ENCODE assay signal across 19 mouse cellular contexts in the genomic region with DNA sequence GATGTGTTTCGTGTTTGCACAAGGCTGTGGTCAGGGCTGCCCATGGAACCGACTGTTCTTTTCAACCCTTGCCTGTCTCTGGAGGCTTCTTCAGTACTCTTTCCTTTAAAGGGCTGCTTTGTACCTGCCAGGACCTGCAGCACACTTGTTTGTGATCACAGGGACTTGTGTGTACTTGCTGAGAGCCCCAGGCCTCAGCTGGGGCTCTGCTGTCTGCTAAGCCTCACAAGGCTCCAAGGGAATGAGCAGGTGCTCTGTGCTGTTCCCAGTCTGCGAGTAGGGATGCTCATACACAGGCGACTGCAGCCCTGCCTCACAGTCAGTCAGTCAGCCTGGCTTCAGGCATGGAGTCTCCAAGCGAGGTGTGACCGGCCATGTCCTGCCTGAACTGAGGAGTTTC. TPM values are rescaled to one million over a fixed set of nuclear protein-coding genes. Genes with fewer than 3 reads are reported as not detected.
DNase-seq lines count a peak whose midpoint lies in the region; ATAC-seq and TF ChIP-seq lines count a peak whose summit lies in the region.
"Had no signal": no experiment of that assay in that cellular context is flagged by ENCODE, and none has a peak within 500 bp of the region (broad histone marks: within the 10 kb centered on the region; RNA-seq: fewer than 3 reads in every experiment).

No protein-coding gene starts in this region.

- H3K27ac ChIP-seq in layer of hippocampus, adult 2 months: 0 out of 2 replicates have a peak overlapping the region, but pooled peaks have one; percentile 3
- no peak overlapping the region for H3K27ac ChIP-seq in embryonic facial prominence, embryonic 11.5 days (replicated peaks; ENCODE audit: low read depth, low read length)
- 0 out of 2 replicates have a peak overlapping the region, but pooled peaks have one; percentile 5 for H3K27ac ChIP-seq in embryonic facial prominence, embryonic 15.5 days (replicated peaks)
- no peak overlapping the region for H3K27ac ChIP-seq in stomach, embryonic 16.5 days (ENCODE audit: low read length)
- H3K27ac ChIP-seq in liver, embryonic 12.5 days: no peak overlapping the region
- H3K27ac ChIP-seq: forebrain, embryonic 15.5 days; heart, adult 2 months; hindbrain, embryonic 15.5 days had no signal

- 88% methylated on average over 6 of the region's 6 CpGs for WGBS in embryonic facial prominence, embryonic 11.5 days
- WGBS in embryonic facial prominence, embryonic 15.5 days: 78% methylated on average over 6 of the region's 6 CpGs
- 73% methylated on average over 6 of the region's 6 CpGs for WGBS in stomach, embryonic 16.5 days
- WGBS in liver, embryonic 12.5 days (ENCODE audit: insufficient replicate concordance): 67% methylated on average over 6 of the region's 6 CpGs

- H3K36me3 ChIP-seq in embryonic facial prominence, embryonic 11.5 days (replicated peaks; ENCODE audit: control insufficient read depth, insufficient read depth, low read depth, low read length): no peaks in the 10 kb centered on the region
- H3K36me3 ChIP-seq in embryonic facial prominence, embryonic 15.5 days: peaks cover 35% of the 10 kb centered on the region
- H3K36me3 ChIP-seq in stomach, embryonic 16.5 days (ENCODE audit: control insufficient read depth, insufficient read depth, low read length): no peaks in the 10 kb centered on the region
- peaks cover 6% of the 10 kb centered on the region; the same call in 1 of the 2 replicates for H3K36me3 ChIP-seq in liver, embryonic 12.5 days
- H3K36me3 ChIP-seq: forebrain, embryonic 15.5 days; hindbrain, embryonic 15.5 days had no signal

- no peaks in the 10 kb centered on the region for H3K27me3 ChIP-seq in embryonic facial prominence, embryonic 11.5 days (ENCODE audit: control insufficient read depth, insufficient read depth, low read length)
- H3K27me3 ChIP-seq in embryonic facial prominence, embryonic 15.5 days: no peaks in the 10 kb centered on the region
- H3K27me3 ChIP-seq in stomach, embryonic 16.5 days (ENCODE audit: control insufficient read depth, insufficient read depth, low read length): no peaks in the 10 kb centered on the region
- H3K27me3 ChIP-seq in liver, embryonic 12.5 days (replicated peaks): no peaks in the 10 kb centered on the region
- H3K27me3 ChIP-seq: CH12.LX; forebrain, embryonic 15.5 days; heart, embryonic 12.5 days; hindbrain, embryonic 15.5 days; Patski had no signal

- H3K4me1 ChIP-seq in embryonic facial prominence, embryonic 11.5 days (ENCODE audit: control insufficient read depth, insufficient read depth, low read length): no peaks in the 10 kb centered on the region
- H3K4me1 ChIP-seq in embryonic facial prominence, embryonic 15.5 days: no peaks in the 10 kb centered on the region
- no peaks in the 10 kb centered on the region for H3K4me1 ChIP-seq in stomach, embryonic 16.5 days (ENCODE audit: control insufficient read depth, insufficient read depth, low read length)
- H3K4me1 ChIP-seq in liver, embryonic 12.5 days: no peaks in the 10 kb centered on the region

- ATAC-seq in embryonic facial prominence, embryonic 11.5 days (replicated peaks; ENCODE audit: insufficient number of reproducible peaks, low FRiP score, low TSS enrichment, low read depth): no peak
- peak; percentile 58; the same call in 1 of the 2 replicates for ATAC-seq in embryonic facial prominence, embryonic 15.5 days (ENCODE audit: insufficient number of reproducible peaks, low FRiP score, low TSS enrichment, low read depth)
- ATAC-seq in stomach, embryonic 16.5 days (ENCODE audit: insufficient read depth, low FRiP score): peak; percentile 22; the same call in 1 of the 2 replicates
- ATAC-seq in liver, embryonic 12.5 days: no peak
- ATAC-seq: activated CD4-positive, CD25-positive, alpha-beta regulatory T cell, adult 4 months; forebrain, embryonic 15.5 days; Patski had no signal

- no peak overlapping the region for H3K9ac ChIP-seq in embryonic facial prominence, embryonic 11.5 days (replicated peaks; ENCODE audit: low read length)
- no peak overlapping the region for H3K9ac ChIP-seq in embryonic facial prominence, embryonic 15.5 days
- no peak overlapping the region for H3K9ac ChIP-seq in stomach, embryonic 16.5 days (ENCODE audit: low read length)
- no peak overlapping the region for H3K9ac ChIP-seq in liver, embryonic 12.5 days
- H3K9ac ChIP-seq: forebrain, embryonic 15.5 days; heart, embryonic 12.5 days; hindbrain, embryonic 15.5 days had no signal

- no peak for TF ChIP-seq CTCF in layer of hippocampus, adult 2 months (conservative IDR thresholded peaks at IDR 0.05)

- no peak for DNase-seq in layer of hippocampus, adult 2 months (ENCODE audit: low spot score in 2 of 2)
- DNase-seq in layer of hippocampus, adult 8-10 months (ENCODE audit: low spot score in 2 of 2): no peak
- peak; percentile 42 for DNase-seq in embryonic facial prominence, embryonic 11.5 days (ENCODE audit: low spot score)
- no peak for DNase-seq in lung, postnatal 14 days
- DNase-seq: adrenal gland, postnatal 14 days; cerebellum, adult 11-12 months; cerebellum, adult 9-11 months; cerebellum, postnatal 36 days; gastrocnemius, postnatal 10 days; heart, adult 2 months had no signal

- H3K9me3 ChIP-seq in embryonic facial prominence, embryonic 11.5 days (replicated peaks; ENCODE audit: control insufficient read depth, low read length): no peaks in the 10 kb centered on the region
- no peaks in the 10 kb centered on the region for H3K9me3 ChIP-seq in embryonic facial prominence, embryonic 15.5 days (replicated peaks)
- H3K9me3 ChIP-seq in stomach, embryonic 16.5 days (replicated peaks; ENCODE audit: control insufficient read depth, low read length): no peaks in the 10 kb centered on the region
- no peaks in the 10 kb centered on the region for H3K9me3 ChIP-seq in liver, embryonic 12.5 days (replicated peaks)
- H3K9me3 ChIP-seq: forebrain, embryonic 15.5 days; heart, embryonic 12.5 days; hindbrain, embryonic 15.5 days had no signal

- no peak overlapping the region for H3K4me3 ChIP-seq in layer of hippocampus, adult 2 months
- no peak overlapping the region for H3K4me3 ChIP-seq in embryonic facial prominence, embryonic 11.5 days (ENCODE audit: low read depth, low read length)
- H3K4me3 ChIP-seq in embryonic facial prominence, embryonic 15.5 days (replicated peaks): no peak overlapping the region
- no peak overlapping the region for H3K4me3 ChIP-seq in stomach, embryonic 16.5 days (replicated peaks; ENCODE audit: low read length)
- H3K4me3 ChIP-seq in liver, embryonic 12.5 days: no peak overlapping the region
- H3K4me3 ChIP-seq: forebrain, embryonic 15.5 days; heart, adult 2 months; heart, embryonic 12.5 days; hindbrain, embryonic 15.5 days had no signal

- no peak overlapping the region for H3K4me2 ChIP-seq in embryonic facial prominence, embryonic 11.5 days (ENCODE audit: low read depth, low read length)
- no peak overlapping the region for H3K4me2 ChIP-seq in embryonic facial prominence, embryonic 15.5 days (replicated peaks)
- no peak overlapping the region for H3K4me2 ChIP-seq in stomach, embryonic 16.5 days (ENCODE audit: low read depth, low read length)
- no peak overlapping the region for H3K4me2 ChIP-seq in liver, embryonic 12.5 days
- H3K4me2 ChIP-seq: forebrain, embryonic 15.5 days; heart, embryonic 12.5 days; hindbrain, embryonic 15.5 days had no signal

RNA-seq across cellular contexts. Expression of gene Baiap2, which starts 23.7 kb away (rescaled TPM):
- total RNA-seq in layer of hippocampus, adult 2 months (2021): 100 to 1,000 TPM; 244 to 257 TPM
- 100 to 1,000 TPM; 170 to 244 (median 215) TPM for total RNA-seq in layer of hippocampus, adult 8-10 months (2022)
- 11.9 and 13.9 TPM in 2 replicates for polyA plus RNA-seq in embryonic facial prominence, embryonic 11.5 days (2014; fragmentation: Nextera tagmentation; extraction: Ambion mirVana)
- 36.8 and 42.0 TPM in 2 replicates for polyA plus RNA-seq in embryonic facial prominence, embryonic 15.5 days (2015; fragmentation: Nextera tagmentation; extraction: Ambion mirVana)
- 41.4 and 52.6 TPM in 2 replicates for polyA plus RNA-seq in stomach, embryonic 16.5 days (2015; fragmentation: Nextera tagmentation; extraction: Ambion mirVana)
- 6.2 and 7.0 TPM in 2 replicates for polyA plus RNA-seq in liver, embryonic 12.5 days (2016; fragmentation: Nextera tagmentation; extraction: Ambion mirVana)

RNA-seq across cellular contexts. Expression of gene Chmp6, which starts 53.1 kb away (rescaled TPM):
- 10 to 100 TPM; 34.7 to 45.9 TPM for total RNA-seq in layer of hippocampus, adult 2 months (2021)
- 10 to 100 TPM; 31.5 to 39.5 (median 37.3) TPM for total RNA-seq in layer of hippocampus, adult 8-10 months (2022)
- polyA plus RNA-seq in embryonic facial prominence, embryonic 11.5 days (2014; fragmentation: Nextera tagmentation; extraction: Ambion mirVana): 93.8 and 106 TPM in 2 replicates
- 93.8 and 95.1 TPM in 2 replicates for polyA plus RNA-seq in embryonic facial prominence, embryonic 15.5 days (2015; fragmentation: Nextera tagmentation; extraction: Ambion mirVana)
- 80.1 and 82.0 TPM in 2 replicates for polyA plus RNA-seq in stomach, embryonic 16.5 days (2015; fragmentation: Nextera tagmentation; extraction: Ambion mirVana)
- polyA plus RNA-seq in liver, embryonic 12.5 days (2016; fragmentation: Nextera tagmentation; extraction: Ambion mirVana): 45.9 and 48.6 TPM in 2 replicates

Comparison
In these comparisons a context has a peak if more than half of its experiments do, and no peak if none do; other contexts are left out.
1. H3K27ac ChIP-seq: peak in layer of hippocampus, adult 2 months (single experiment) and embryonic facial prominence, embryonic 15.5 days (single experiment); none in embryonic facial prominence, embryonic 11.5 days (single experiment), stomach, embryonic 16.5 days (single experiment) and liver, embryonic 12.5 days (single experiment).
2. ATAC-seq: peak in embryonic facial prominence, embryonic 15.5 days (single experiment) and stomach, embryonic 16.5 days (single experiment); none in embryonic facial prominence, embryonic 11.5 days (single experiment) and liver, embryonic 12.5 days (single experiment).